Mouse (Mus musculus): ENCODE data around the gene Ctps2. TPM values are rescaled to one million over a fixed set of nuclear protein-coding genes. Genes with fewer than 3 reads are reported as not detected.

The Ctps2 gene
- total RNA-seq, 2 experiments from 2014 or later = 32.6 to 35.6 TPM

- DNase-seq = no peak
Measured at GRCm38 (mm10) chrX:162976194-162976593, 75.2 kb downstream of the Ctps2 start.

GRCm38 (mm10) chrX:162986876-162987495 is 85.9 kb downstream of the Ctps2 start:
- DNase-seq = no peak

- no peak for DNase-seq
Measured at GRCm38 (mm10) chrX:162991396-162991795, 90.4 kb downstream of the Ctps2 start.

- no peak for DNase-seq
Measured at GRCm38 (mm10) chrX:162992121-162992520, 91.1 kb downstream of the Ctps2 start.

GRCm38 (mm10) chrX:163027864-163028263 is 126.8 kb downstream of the Ctps2 start:
- no peak for DNase-seq

GRCm38 (mm10) chrX:163038767-163039166 is 137.7 kb downstream of the Ctps2 start:
- no peak for DNase-seq

GRCm38 (mm10) chrX:163042771-163043170 is 141.7 kb downstream of the Ctps2 start:
- DNase-seq = no peak

GRCm38 (mm10) chrX:163063936-163064335 is 162.9 kb downstream of the Ctps2 start:
- DNase-seq = no peak

Small RNA genes lying within 50 kb of the gene (microRNA-seq; reads per million reads assigned to microRNA genes)
- gene Mir3473a = 0 reads per million in 2 experiments

Other genes starting within 250 kb of the Ctps2 start
- gene Rbbp7, start 140.8 kb upstream of the Ctps2 start, total RNA-seq (2021) = 100 to 1,000 TPM; 246 to 256 TPM
- 1 to 10 TPM; 9.0 TPM for gene Txlng, start 71.8 kb upstream of the Ctps2 start, total RNA-seq (2021)
- 10 to 100 TPM; 34.6 to 34.8 TPM for gene Syap1, start 12.8 kb upstream of the Ctps2 start, total RNA-seq (2021)
- not detected for gene S100g, start 63.4 kb downstream of the Ctps2 start, total RNA-seq (2021)

All from heart, postnatal 4 days (tissue).